Mouse (Mus musculus) 416B (cell line): ENCODE data around the gene Gm5114.
"Not testable (repeated sequence)": the region's sequence is repeated elsewhere in the genome, so short reads cannot be mapped to it uniquely, and the experiment has no call there.

ENCODE experiments used
- DNase-seq: peaks from one replicate; pipeline ENCODE4 v3.0.0; 2011; ENCODE audit warnings: low read depth

Gene Gm5114

DNA sequence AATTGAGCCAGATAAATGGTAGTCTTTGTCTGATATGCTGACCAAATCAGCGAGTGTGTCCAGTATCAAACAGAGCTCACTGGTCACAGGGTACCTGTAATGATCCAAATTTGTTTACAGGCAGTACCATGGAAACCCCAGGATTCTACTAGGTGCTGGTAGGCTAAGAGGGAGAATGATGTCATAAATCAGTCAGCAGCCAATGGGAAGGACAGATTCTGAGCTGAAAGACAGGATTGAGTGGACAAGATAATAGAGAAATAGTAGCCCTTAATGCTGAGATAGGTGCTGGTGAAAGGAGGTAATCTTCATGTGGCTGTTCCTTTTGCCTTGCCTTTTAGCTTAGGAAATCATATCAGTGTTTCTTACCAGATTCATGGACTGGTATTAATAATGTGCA, at the start of gene Gm5114:
Gene Gm5114, minus strand, starts transcription at position 101 of the 400 bp plus-strand sequence.
- not testable (repeated sequence) for DNase-seq

- DNase-seq, result peak; percentile 3
Observed at GRCm38 (mm10) chr7:39455806-39456205, 42.8 kb upstream of the Gm5114 start.

DNA sequence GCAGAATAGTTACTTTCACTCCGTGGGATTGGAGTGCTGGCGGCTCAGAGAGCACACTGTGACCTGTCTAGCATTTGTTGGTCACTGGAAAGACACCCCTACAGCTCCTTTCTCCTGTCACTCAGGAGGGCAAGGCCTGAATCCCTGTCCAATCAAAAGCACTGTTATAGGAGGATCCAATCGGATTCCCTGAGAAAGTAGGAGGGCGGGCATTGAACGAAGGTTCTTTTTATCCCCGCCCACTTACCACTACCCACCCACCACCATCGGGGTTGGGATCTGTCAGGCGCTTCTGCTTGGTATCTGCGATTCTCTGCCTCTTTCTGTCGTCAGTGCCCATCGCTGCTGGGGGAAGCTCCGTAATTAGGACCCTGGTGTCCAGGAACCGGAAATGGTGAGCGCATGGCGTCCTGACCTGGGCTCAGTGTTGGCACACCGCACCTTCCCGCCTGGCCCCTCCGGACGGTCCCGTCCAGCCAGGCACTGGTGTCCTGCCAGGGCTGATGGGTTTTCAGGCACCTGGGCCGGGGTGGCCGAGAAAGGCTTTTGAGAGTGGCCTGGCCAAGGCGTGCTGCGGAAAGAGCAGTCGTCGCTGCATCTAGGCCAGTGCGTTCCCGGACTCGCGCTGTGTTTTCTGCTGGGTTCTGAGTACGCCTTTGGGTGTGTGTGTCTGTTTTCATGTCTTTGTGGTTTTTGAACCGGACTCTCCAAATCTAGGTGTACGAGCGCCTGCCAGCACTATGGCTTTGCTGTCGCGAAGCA, 36.5 kb upstream of the Gm5114 start:
- DNase-seq, result no peak

DNA sequence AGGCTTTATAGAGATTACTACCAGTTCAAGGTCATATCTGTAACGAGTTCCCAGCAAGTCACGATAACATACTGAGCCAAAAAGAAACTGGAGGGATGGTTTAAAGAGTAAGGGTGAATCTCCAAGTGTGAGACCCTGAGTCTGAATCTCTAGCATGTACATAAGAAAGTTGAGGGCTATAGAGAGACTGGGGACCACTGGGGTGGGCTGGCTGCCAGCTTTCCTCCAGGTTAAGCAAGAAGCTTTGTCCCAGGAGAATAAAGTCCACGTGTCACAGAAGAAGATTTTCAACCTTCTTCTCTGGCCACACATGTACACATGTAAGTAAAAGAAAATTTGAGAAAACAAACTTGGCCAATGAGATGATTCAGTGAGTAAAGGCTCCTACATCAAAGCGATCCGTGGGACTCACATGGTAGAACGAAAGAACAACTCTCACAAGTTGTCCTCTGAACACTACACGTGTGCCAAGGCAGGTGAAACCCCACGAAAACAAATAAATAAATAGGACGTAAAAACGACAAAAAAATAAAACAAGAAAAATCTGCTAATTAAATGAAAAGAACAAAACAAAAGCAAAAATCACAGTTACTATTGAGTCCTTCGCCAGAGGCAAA, 35.8 kb upstream of the Gm5114 start:
- DNase-seq, result no peak

- no peak for DNase-seq
Observed at GRCm38 (mm10) chr7:39441237-39441636, 28.3 kb upstream of the Gm5114 start.

- DNase-seq, result no peak
Observed at GRCm38 (mm10) chr7:39440362-39440761, 27.4 kb upstream of the Gm5114 start.
